Mouse (Mus musculus) heart, embryonic 16.5 days (tissue): ENCODE results near the gene Cyp4b1. TPM values are rescaled to one million over a fixed set of nuclear protein-coding genes. Genes with fewer than 3 reads are reported as not detected.
"Not testable (repeated sequence)": the region's sequence is repeated elsewhere in the genome, so short reads cannot be mapped to it uniquely, and the experiment has no call there.

Experiments
- ATAC-seq: fragments of 200-750 bp; cut with Nextera tagmentation; replicated peaks from 2 replicates; pipeline ENCODE4 v1.8.0; 2017; ENCODE audit warnings: moderate number of reproducible peaks; ENCODE audit not compliant: insufficient read depth, low FRiP score; ENCODE audit errors: extremely low read depth
- H3K27ac ChIP-seq: fragments of 300-500 bp; sonication (generic); 2 replicates; pipeline ENCODE4 v1.5.1; 2014; ENCODE audit warnings: mild to moderate bottlenecking, low read length, control low read depth, moderate library complexity
- H3K27me3 ChIP-seq: fragments of 300-500 bp; sonication (generic); 2 replicates; pipeline ENCODE4 v1.6.1; 2014; ENCODE audit warnings: low read length, mixed read lengths; ENCODE audit not compliant: control insufficient read depth, insufficient read depth
- H3K36me3 ChIP-seq: fragments of 300-500 bp; sonication (generic); 2 replicates; pipeline ENCODE4 v1.6.1; 2014; ENCODE audit not compliant: control insufficient read depth, insufficient read depth
- H3K4me1 ChIP-seq: fragments of 300-500 bp; sonication (generic); 2 replicates; pipeline ENCODE4 v1.6.1; 2014; ENCODE audit warnings: low read length, mixed read lengths; ENCODE audit not compliant: control insufficient read depth, insufficient read depth
- H3K4me2 ChIP-seq: fragments of 300-500 bp; sonication (generic); 2 replicates; pipeline ENCODE4 v1.6.1; 2014; ENCODE audit warnings: low read depth, mild to moderate bottlenecking, control low read depth, low read length
- H3K4me3 ChIP-seq: fragments of 300-500 bp; sonication (generic); 2 replicates; pipeline ENCODE4 v1.5.1; 2014; ENCODE audit warnings: mild to moderate bottlenecking, control low read depth, low read length
- H3K9ac ChIP-seq: fragments of 300-500 bp; sonication (generic); 2 replicates; pipeline ENCODE4 v1.6.1; 2014; ENCODE audit warnings: low read length, control low read depth
- H3K9me3 ChIP-seq: fragments of 300-500 bp; sonication (generic); replicated peaks from 2 replicates; pipeline ENCODE4 v1.6.1; 2016; ENCODE audit warnings: low read length; ENCODE audit not compliant: control insufficient read depth
- WGBS: fragments of 180-500 bp; shearing (Covaris S2); extraction: QIAGEN DNeasy Blood & Tissue Kit; methylation state at CpG from one replicate; pipeline ENCODE4 v1.1.7; 2014; 5-methylcytosine and 5-hydroxymethylcytosine counted together
- polyA plus RNA-seq: library from polyadenylated mRNA; unstranded; fragments of >200 nt; fragmentation: Nextera tagmentation; extraction: Ambion mirVana; gene quantifications from 2 replicates; pipeline ENCODE4 v1.2.1, GENCODE M21; 2015

The Cyp4b1 gene
- 4.0 and 6.4 TPM in 2 replicates for polyA plus RNA-seq

GRCm38 (mm10) chr4:115647580-115647979, at the start of gene Cyp4b1:
Gene Cyp4b1 (minus strand): TSS chr4:115647723.
- Histone ChIP-seq H3K4me2 (no peak within 1 kb of the TSS), H3K4me1 (peaks cover 4% of the 10 kb centered on the region; the same call in 1 of the 2 replicates), H3K27me3 (no peaks in the 10 kb centered on the region), H3K36me3 (no peaks in the 10 kb centered on the region), H3K9me3 (no peaks in the 10 kb centered on the region), H3K27ac (no peak within 1 kb of the TSS), H3K9ac (no peak within 1 kb of the TSS), H3K4me3 (no peak within 1 kb of the TSS)
- 70% methylated on average over 9 of the region's 9 CpGs for WGBS
- ATAC-seq = peak; percentile 56; the same call in 1 of the 2 replicates

- Histone ChIP-seq H3K9ac (no peak overlapping the region), H3K27me3 (no peaks in the 10 kb centered on the region), H3K36me3 (no peaks in the 10 kb centered on the region), H3K27ac (no peak overlapping the region), H3K4me2 (no peak overlapping the region), H3K9me3 (no peaks in the 10 kb centered on the region), H3K4me1 (no peaks in the 10 kb centered on the region), H3K4me3 (no peak overlapping the region)
- 58% methylated on average over 4 of the region's 4 CpGs for WGBS
- ATAC-seq = no peak; the same call in 1 of the 2 replicates
Observed at GRCm38 (mm10) chr4:115686299-115686698, 38.8 kb upstream of the Cyp4b1 start.

DNA sequence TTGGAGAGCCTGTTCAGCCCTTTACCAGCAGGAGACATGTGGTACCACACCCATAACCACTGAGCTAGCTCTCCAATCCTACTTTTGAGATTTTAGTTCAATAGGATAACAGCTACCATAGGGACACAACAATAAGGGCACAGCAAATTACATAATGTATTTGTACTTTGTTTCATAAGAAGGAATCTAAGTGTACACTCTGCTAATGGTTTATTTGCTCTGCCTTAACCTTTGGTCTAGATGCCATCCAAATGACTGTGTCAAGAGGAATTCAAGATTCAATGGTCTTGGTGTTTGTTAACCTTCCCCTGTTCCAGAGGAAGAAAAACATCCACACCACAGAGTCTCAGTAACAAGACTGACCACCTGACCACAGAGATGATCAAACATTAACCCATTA, 11.7 kb upstream of the Cyp4b1 start:
- no peak for ATAC-seq
- H3K27me3 ChIP-seq = no peaks in the 10 kb centered on the region

DNA sequence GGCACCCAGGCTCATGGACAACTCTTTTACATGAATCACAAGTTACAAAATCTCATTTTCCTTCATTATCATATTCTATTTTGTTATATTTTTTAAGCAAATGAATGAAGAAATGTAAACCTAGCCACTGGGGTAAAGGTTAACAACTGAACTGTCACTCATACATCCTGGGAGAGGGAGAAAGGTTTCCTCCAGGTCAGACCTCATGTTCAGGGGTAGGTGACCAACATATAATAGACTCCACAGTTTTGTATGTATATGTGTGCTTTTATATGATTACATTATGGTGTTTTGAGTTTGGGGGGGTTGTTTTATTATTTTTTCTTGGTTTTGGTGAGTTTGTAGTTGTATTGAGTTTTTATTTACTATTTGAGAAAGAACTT, 10.3 kb upstream of the Cyp4b1 start:
- no peak overlapping the region for H3K9ac ChIP-seq
- H3K4me3 ChIP-seq = no peak overlapping the region
- no peaks in the 10 kb centered on the region for H3K36me3 ChIP-seq
- H3K4me1 ChIP-seq = 0 out of 2 replicates have a peak, but pooled peaks cover 6% of the 10 kb centered on the region
- no peak for ATAC-seq
- H3K9me3 ChIP-seq = no peaks in the 10 kb centered on the region
- peak overlapping the region; percentile 76; the same call in 1 of the 2 replicates for H3K4me2 ChIP-seq
- no peak overlapping the region for H3K27ac ChIP-seq
- no peaks in the 10 kb centered on the region for H3K27me3 ChIP-seq

More for the DNA sequence above, 11.7 kb upstream of the Cyp4b1 start:
- Histone ChIP-seq H3K27ac (no peak overlapping the region), H3K4me3 (no peak overlapping the region), H3K36me3 (no peaks in the 10 kb centered on the region), H3K4me2 (no peak overlapping the region), H3K9ac (no peak overlapping the region), H3K4me1 (0 out of 2 replicates have a peak, but pooled peaks cover 6% of the 10 kb centered on the region), H3K9me3 (no peaks in the 10 kb centered on the region)

- peak; percentile 75 for ATAC-seq
- WGBS = 2% methylated on average over 34 of the region's 34 CpGs
- 0 out of 2 replicates have a peak, but pooled peaks cover 6% of the 10 kb centered on the region for H3K4me1 ChIP-seq
- H3K27me3 ChIP-seq = no peaks in the 10 kb centered on the region
- H3K9ac ChIP-seq = peak overlapping the region; percentile 54
- no peak overlapping the region for H3K27ac ChIP-seq
- H3K4me2 ChIP-seq = peak overlapping the region; percentile 76
- H3K9me3 ChIP-seq = no peaks in the 10 kb centered on the region
- H3K4me3 ChIP-seq = peak overlapping the region; percentile 51
- no peaks in the 10 kb centered on the region for H3K36me3 ChIP-seq
Observed at GRCm38 (mm10) chr4:115657104-115657866, 9.8 kb upstream of the Cyp4b1 start.

DNA sequence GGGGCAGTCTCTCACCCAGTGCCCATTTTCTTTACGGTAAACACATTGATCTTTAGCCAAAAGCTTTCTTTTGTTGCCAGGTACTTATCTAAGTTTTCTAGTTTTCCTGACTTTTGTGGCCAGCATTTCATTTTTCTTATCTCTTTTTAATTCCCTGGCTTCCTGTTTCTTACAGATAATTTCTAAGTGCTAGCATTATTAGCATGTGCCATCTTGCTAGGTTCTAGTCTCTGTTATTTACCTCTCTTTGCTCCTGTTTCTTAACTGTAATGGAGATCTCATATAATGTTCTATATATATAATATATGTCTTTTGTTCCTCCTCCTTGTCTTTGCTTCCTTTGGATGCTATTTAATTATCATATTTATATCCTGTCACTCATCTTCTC, 9.0 kb upstream of the Cyp4b1 start:
- not testable (repeated sequence) for H3K4me2 ChIP-seq, H3K9ac ChIP-seq
- WGBS = 71% methylated on average over 1 of the region's 1 CpGs

GRCm38 (mm10) chr4:115655841-115656534, 8.5 kb upstream of the Cyp4b1 start:
- not testable (repeated sequence) for H3K27ac ChIP-seq, ATAC-seq

More for the DNA sequence above, 9.0 kb upstream of the Cyp4b1 start:
- H3K4me3 ChIP-seq, H3K27me3 ChIP-seq, H3K9me3 ChIP-seq, H3K36me3 ChIP-seq, H3K4me1 ChIP-seq, ATAC-seq, H3K27ac ChIP-seq: not testable (repeated sequence)

GRCm38 (mm10) chr4:115650866-115651265, 3.3 kb upstream of the Cyp4b1 start:
- Histone ChIP-seq H3K4me1 (peaks cover 4% of the 10 kb centered on the region; the same call in 1 of the 2 replicates), H3K9me3 (no peaks in the 10 kb centered on the region), H3K9ac (no peak overlapping the region), H3K27me3 (no peaks in the 10 kb centered on the region), H3K36me3 (no peaks in the 10 kb centered on the region), H3K4me3 (no peak overlapping the region), H3K4me2 (no peak overlapping the region), H3K27ac (no peak overlapping the region)
- ATAC-seq = no peak
- WGBS = 80% methylated on average over 5 of the region's 5 CpGs

More at GRCm38 (mm10) chr4:115655841-115656534, 8.5 kb upstream of the Cyp4b1 start:
- not testable (repeated sequence) for H3K4me2 ChIP-seq, H3K4me1 ChIP-seq, H3K27me3 ChIP-seq, H3K4me3 ChIP-seq, H3K36me3 ChIP-seq, H3K9me3 ChIP-seq, H3K9ac ChIP-seq
- 64% methylated on average over 7 of the region's 7 CpGs for WGBS

DNA sequence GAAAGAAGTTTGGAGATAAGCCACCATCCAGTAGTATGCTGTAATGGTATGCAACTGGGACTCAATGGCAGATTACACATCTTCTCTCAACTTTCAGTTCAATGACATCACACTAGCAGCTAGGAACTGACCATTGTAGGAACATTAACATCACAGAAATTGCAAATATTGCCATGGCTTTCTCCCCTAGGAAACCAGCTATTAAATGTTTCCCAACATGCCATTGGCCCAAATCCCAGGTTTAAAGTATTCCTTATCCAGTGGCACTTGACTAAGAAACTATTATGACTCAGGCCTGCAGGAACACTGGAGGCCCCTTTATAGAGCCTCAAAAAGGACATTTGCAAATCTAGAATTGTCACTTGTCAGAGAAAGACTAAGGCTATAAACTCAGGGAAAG, 1.8 kb upstream of the Cyp4b1 start:
- Histone ChIP-seq H3K9me3 (no peaks in the 10 kb centered on the region), H3K36me3 (no peaks in the 10 kb centered on the region), H3K4me2 (no peak overlapping the region), H3K4me3 (no peak overlapping the region), H3K27me3 (no peaks in the 10 kb centered on the region), H3K27ac (no peak overlapping the region), H3K4me1 (peaks cover 4% of the 10 kb centered on the region; the same call in 1 of the 2 replicates), H3K9ac (no peak overlapping the region)
- no peak; the same call in 1 of the 2 replicates for ATAC-seq
